Mouse (Mus musculus) testis, adult 2 months (tissue): Measurements from ENCODE around the gene Tec.

Experiments
- CTCF ChIP-seq: fragments of 200-500 bp; IDR thresholded peaks from 2 replicates; pipeline ENCODE4 v1.5.1; 2012; ENCODE audit warnings: low read depth, mild to moderate bottlenecking, inconsistent platforms, low read length, moderate library complexity; ENCODE audit not compliant: control insufficient read depth, insufficient read depth, insufficient replicate concordance
- POLR2A ChIP-seq: fragments of 200-500 bp; IDR thresholded peaks from 2 replicates; pipeline ENCODE4 v1.6.1; 2012; ENCODE audit warnings: low read depth, mild to moderate bottlenecking, inconsistent platforms, low read length, moderate library complexity; ENCODE audit not compliant: control insufficient read depth

DNA sequence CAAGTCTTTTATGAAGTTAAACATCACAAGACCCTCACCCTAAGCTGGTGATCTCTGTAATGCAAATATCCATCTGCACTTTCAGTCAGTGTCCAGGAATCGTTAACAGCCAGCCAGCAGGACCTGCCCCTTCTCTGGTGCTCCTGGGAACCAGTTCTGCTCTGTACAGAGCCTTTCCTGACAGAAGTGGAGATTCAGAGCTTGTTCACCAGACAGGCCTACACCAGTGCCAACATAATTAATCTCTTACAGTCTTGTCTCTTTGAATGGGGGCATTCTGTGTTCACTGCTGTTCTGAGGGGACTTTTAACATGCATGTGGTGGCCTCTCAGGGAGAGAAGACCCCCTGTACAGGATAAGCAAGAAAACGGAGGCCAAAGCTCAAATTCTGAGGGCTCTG, 29.3 kb downstream of the Tec start:
- no peak for TF ChIP-seq POLR2A
- no peak for TF ChIP-seq CTCF
